ENCODE assay signal across 8 mouse cellular contexts in the genomic region with DNA sequence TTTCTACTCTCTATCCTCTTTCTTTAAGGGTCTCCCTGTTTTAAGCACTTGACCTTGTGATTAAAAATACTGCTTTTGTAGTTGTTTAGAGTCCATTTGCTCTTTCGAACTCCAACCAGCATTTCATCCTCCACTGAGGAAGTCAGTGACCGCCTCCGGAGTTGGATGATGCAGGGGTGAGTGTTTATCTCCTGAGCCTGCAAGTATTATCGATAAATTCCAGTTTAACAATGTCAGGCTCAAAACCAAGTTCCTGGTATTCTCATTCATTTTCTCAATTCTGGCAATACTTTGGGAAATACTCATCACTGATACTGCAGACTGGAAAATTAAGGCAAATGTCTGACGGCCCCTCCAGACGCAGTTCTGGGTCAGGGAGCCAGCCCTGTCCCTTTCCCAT. TPM values are rescaled to one million over a fixed set of nuclear protein-coding genes. Genes with fewer than 3 reads are reported as not detected.
DNase-seq lines count a peak whose midpoint lies in the region; ATAC-seq and TF ChIP-seq lines count a peak whose summit lies in the region.

No protein-coding gene starts in this region.

- no peaks in the 10 kb centered on the region for H3K36me3 ChIP-seq in lung, embryonic 14.5 days (ENCODE audit: insufficient read depth)
- H3K36me3 ChIP-seq in intestine, postnatal 0 days (ENCODE audit: control insufficient read depth, insufficient read depth): no peaks in the 10 kb centered on the region
- no peaks in the 10 kb centered on the region for H3K36me3 ChIP-seq in neural tube, embryonic 13.5 days

- DNase-seq in lung, embryonic 14.5 days: no peak
- no peak for DNase-seq in lung, postnatal 25 days (ENCODE audit: low spot score)
- no peak for DNase-seq in cerebellum, adult 11-12 months
- DNase-seq in urinary bladder, postnatal 14 days (ENCODE audit: low spot score): no peak
- no peak for DNase-seq in spleen, postnatal 14 days (ENCODE audit: low spot score in 2 of 2)

- peak overlapping the region; percentile 56 for H3K27ac ChIP-seq in lung, embryonic 14.5 days (ENCODE audit: low read depth)
- H3K27ac ChIP-seq in embryonic fibroblast, embryonic 13.5 days (ENCODE audit: insufficient read depth, low read length): peak overlapping the region; percentile 79
- H3K27ac ChIP-seq in intestine, postnatal 0 days (ENCODE audit: low read depth, low read length): no peak overlapping the region
- peak overlapping the region; percentile 78 for H3K27ac ChIP-seq in neural tube, embryonic 13.5 days (replicated peaks)

- H3K9me3 ChIP-seq in lung, embryonic 14.5 days (ENCODE audit: low read depth, low read length): no peaks in the 10 kb centered on the region
- no peaks in the 10 kb centered on the region for H3K9me3 ChIP-seq in intestine, postnatal 0 days (ENCODE audit: control insufficient read depth)
- no peaks in the 10 kb centered on the region for H3K9me3 ChIP-seq in neural tube, embryonic 13.5 days

- H3K4me2 ChIP-seq in lung, embryonic 14.5 days: peak overlapping the region; percentile 61
- peak overlapping the region; percentile 80 for H3K4me2 ChIP-seq in intestine, postnatal 0 days (replicated peaks; ENCODE audit: low read depth)
- peak overlapping the region; percentile 61 for H3K4me2 ChIP-seq in neural tube, embryonic 13.5 days

- peak overlapping the region; percentile 60 for H3K4me3 ChIP-seq in lung, embryonic 14.5 days (ENCODE audit: low read depth, low read length)
- peak overlapping the region; percentile 49 for H3K4me3 ChIP-seq in embryonic fibroblast, embryonic 13.5 days (ENCODE audit: insufficient read depth, low read length)
- peak overlapping the region; percentile 59 for H3K4me3 ChIP-seq in intestine, postnatal 0 days (ENCODE audit: low read depth, low read length)
- peak overlapping the region; percentile 66 for H3K4me3 ChIP-seq in neural tube, embryonic 13.5 days

- 3% methylated on average over 6 of the region's 6 CpGs for WGBS in lung, embryonic 14.5 days
- 2% methylated on average over 6 of the region's 6 CpGs for WGBS in intestine, postnatal 0 days
- 7% methylated on average over 6 of the region's 6 CpGs for WGBS in neural tube, embryonic 13.5 days

- no peaks in the 10 kb centered on the region for H3K4me1 ChIP-seq in lung, embryonic 14.5 days (ENCODE audit: insufficient read depth)
- peaks cover 5% of the 10 kb centered on the region; the same call in 1 of the 2 replicates for H3K4me1 ChIP-seq in embryonic fibroblast, embryonic 13.5 days (ENCODE audit: control insufficient read depth, insufficient read depth, low read length)
- H3K4me1 ChIP-seq in intestine, postnatal 0 days (replicated peaks; ENCODE audit: control insufficient read depth, insufficient read depth, low read length): no peaks in the 10 kb centered on the region
- H3K4me1 ChIP-seq in neural tube, embryonic 13.5 days (replicated peaks): peaks cover 5% of the 10 kb centered on the region

- no peaks in the 10 kb centered on the region for H3K27me3 ChIP-seq in lung, embryonic 14.5 days (ENCODE audit: insufficient read depth, low read length)
- H3K27me3 ChIP-seq in intestine, postnatal 0 days (replicated peaks; ENCODE audit: control insufficient read depth, insufficient read depth, low read length): no peaks in the 10 kb centered on the region
- no peaks in the 10 kb centered on the region for H3K27me3 ChIP-seq in neural tube, embryonic 13.5 days

- no peak for TF ChIP-seq POLR2A in embryonic fibroblast, embryonic 13.5 days (IDR thresholded peaks at IDR 0.05; ENCODE audit: low read depth, low read length)

- peak overlapping the region; percentile 77 for H3K9ac ChIP-seq in lung, embryonic 14.5 days
- H3K9ac ChIP-seq in intestine, postnatal 0 days (ENCODE audit: low read depth, low read length): peak overlapping the region; percentile 41; the same call in 1 of the 2 replicates
- peak overlapping the region; percentile 83 for H3K9ac ChIP-seq in neural tube, embryonic 13.5 days

- TF ChIP-seq CTCF in lung, embryonic 14.5 days (IDR thresholded peaks at IDR 0.05; ENCODE audit: low read depth): no peak
- no peak for TF ChIP-seq CTCF in embryonic fibroblast, embryonic 13.5 days (IDR thresholded peaks at IDR 0.05; ENCODE audit: borderline replicate concordance, insufficient read depth, low read length)
- no peak for TF ChIP-seq CTCF in intestine, postnatal 0 days (IDR thresholded peaks at IDR 0.05; ENCODE audit: low read depth)

- ATAC-seq in lung, embryonic 14.5 days (ENCODE audit: insufficient read depth): peak; percentile 22; the same call in 1 of the 2 replicates
- peak; percentile 34; the same call in 1 of the 2 replicates for ATAC-seq in intestine, postnatal 0 days
- peak; percentile 66 for ATAC-seq in neural tube, embryonic 13.5 days (ENCODE audit: low read depth)

RNA-seq across cellular contexts. Expression of a gene that starts 13.7 kb away (rescaled TPM):
- polyA plus RNA-seq in lung, embryonic 14.5 days (2014; fragmentation: Nextera tagmentation; extraction: Ambion mirVana): 32.2 and 33.0 TPM in 2 replicates
- polyA plus RNA-seq in embryonic fibroblast, embryonic 13.5 days (2011; ENCODE audit: insufficient read length, low read depth, missing spikeins): 67.9 and 73.2 TPM in 2 replicates
- 12.6 and 13.6 TPM in 2 replicates for polyA plus RNA-seq in intestine, postnatal 0 days (2015; fragmentation: Nextera tagmentation; extraction: Ambion mirVana)
- 34.0 and 36.6 TPM in 2 replicates for polyA plus RNA-seq in neural tube, embryonic 13.5 days (2015; fragmentation: Nextera tagmentation; extraction: Ambion mirVana)

RNA-seq across cellular contexts. Expression of a gene that starts 14.4 kb away (rescaled TPM):
- polyA plus RNA-seq in lung, embryonic 14.5 days (2014; fragmentation: Nextera tagmentation; extraction: Ambion mirVana): 2.9 and 3.2 TPM in 2 replicates
- 2.1 and 2.6 TPM in 2 replicates for polyA plus RNA-seq in embryonic fibroblast, embryonic 13.5 days (2011; ENCODE audit: insufficient read length, low read depth, missing spikeins)
- 2.4 and 2.6 TPM in 2 replicates for polyA plus RNA-seq in intestine, postnatal 0 days (2015; fragmentation: Nextera tagmentation; extraction: Ambion mirVana)
- polyA plus RNA-seq in neural tube, embryonic 13.5 days (2015; fragmentation: Nextera tagmentation; extraction: Ambion mirVana): 3.0 and 4.7 TPM in 2 replicates
